Mouse (Mus musculus): ENCODE data around the gene Zfp524. TPM values are rescaled to one million over a fixed set of nuclear protein-coding genes. Genes with fewer than 3 reads are reported as not detected.
A peak's percentile ranks its signal among the peaks of the same experiment; 100 is the strongest.

Zfp524 gene
- polyA plus RNA-seq, 2 experiments, result 8.9 to 9.5 TPM

DNA sequence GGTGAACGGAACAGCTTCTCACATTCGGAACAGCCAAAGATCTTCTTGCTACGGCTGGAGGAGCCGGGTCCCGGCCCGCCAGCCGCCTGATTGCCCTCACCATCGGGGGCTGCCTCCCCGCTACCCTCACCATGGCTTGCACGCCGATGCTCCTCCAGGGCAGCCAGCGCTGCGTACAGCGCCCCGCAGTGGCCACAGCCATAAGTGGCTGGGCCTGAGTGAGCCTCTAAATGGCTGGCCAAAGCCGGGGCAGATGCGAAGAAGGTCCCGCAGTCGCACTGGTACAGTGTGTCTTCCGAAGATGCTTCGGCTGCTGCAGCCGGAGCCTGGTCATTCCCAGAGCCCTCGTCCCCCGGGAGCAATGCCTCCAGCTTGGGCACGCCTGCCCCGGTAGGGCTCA, 6.0 kb upstream of the Zfp524 start:
- H3K27ac ChIP-seq, result no peak overlapping the region
- H3K27me3 ChIP-seq (ENCODE audit: control insufficient read depth, insufficient read depth, low read length), result no peaks in the 10 kb centered on the region
- DNase-seq (ENCODE audit: low read depth in 3 of 3, low spot score in 3 of 3), result no peak
- no peak overlapping the region for H3K4me3 ChIP-seq (ENCODE audit: insufficient read depth in 1 of 2, low read depth in 2 of 2, low read length in 2 of 2)
- no peak for ATAC-seq (ENCODE audit: insufficient read depth)
- 88% methylated on average over 26 of the region's 26 CpGs for WGBS (ENCODE audit: insufficient replicate concordance)
- TF ChIP-seq CTCF (IDR thresholded peaks at IDR 0.05; ENCODE audit: low read depth) (peak; percentile 30; the same call in 1 of the 2 replicates), EP300 (IDR thresholded peaks at IDR 0.05; ENCODE audit: low read depth) (no peak)
- H3K36me3 ChIP-seq (replicated peaks; ENCODE audit: control insufficient read depth, insufficient read depth, low read depth), result peaks cover 52% of the 10 kb centered on the region
- no peak overlapping the region for H3K4me2 ChIP-seq (ENCODE audit: low read depth)
- no peaks in the 10 kb centered on the region for H3K9me3 ChIP-seq (ENCODE audit: control insufficient read depth, low read length)
- peaks cover 2% of the 10 kb centered on the region in 2 experiments; a peak in 3 of 4 replicates for H3K4me1 ChIP-seq (replicated peaks; ENCODE audit: control insufficient read depth in 2 of 2, insufficient read depth in 2 of 2, low read length in 1 of 2)
- H3K9ac ChIP-seq (replicated peaks), result no peak overlapping the region

DNA sequence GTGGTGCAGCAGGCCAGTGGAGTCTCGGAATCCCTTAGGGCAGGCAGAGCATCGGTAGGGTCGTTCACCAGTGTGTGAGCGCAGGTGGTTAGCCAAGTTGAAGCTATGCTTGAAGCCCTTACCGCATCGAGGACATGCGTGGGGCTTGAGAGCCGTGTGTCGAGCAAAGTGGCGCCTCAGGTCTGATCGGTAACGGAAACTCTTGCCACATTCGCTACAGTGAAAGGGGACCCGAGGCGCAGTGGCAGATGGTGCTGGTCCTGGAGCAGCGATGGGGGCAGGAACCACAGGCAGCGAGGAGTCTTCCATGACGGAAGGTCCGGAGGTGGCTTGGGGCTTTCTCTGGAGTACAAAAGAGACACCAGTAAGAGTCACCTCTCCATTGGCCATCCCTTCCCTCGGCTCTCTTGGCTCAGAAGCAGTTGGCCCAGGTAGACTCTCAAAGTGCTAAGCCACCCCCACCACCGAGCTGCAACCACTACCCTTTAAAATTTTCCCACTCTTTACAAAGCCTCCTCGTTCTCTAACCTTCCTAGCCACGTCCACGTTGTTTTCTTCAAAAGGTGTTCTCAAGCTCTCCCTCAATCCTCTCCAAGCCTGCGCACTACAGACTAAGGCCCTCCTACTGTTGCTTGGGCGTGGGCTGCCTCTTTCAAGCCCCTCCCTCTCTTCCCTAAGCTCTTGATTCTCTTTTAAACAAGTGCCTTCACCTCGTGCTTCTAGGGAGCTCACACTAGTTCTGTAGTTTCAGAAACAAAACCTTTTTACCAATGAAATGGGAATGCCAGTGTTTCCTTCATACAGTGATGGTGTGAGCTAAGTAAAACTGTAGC, 1.3 kb upstream of the Zfp524 start:
- DNase-seq (ENCODE audit: low read depth in 3 of 3, low spot score in 3 of 3) (no peak), ATAC-seq (ENCODE audit: insufficient read depth) (no peak)
- Histone ChIP-seq H3K27me3 (ENCODE audit: control insufficient read depth, insufficient read depth, low read length) (no peaks in the 10 kb centered on the region), H3K4me2 (ENCODE audit: low read depth) (peak overlapping the region; percentile 82), H3K27ac (peak overlapping the region; percentile 6; the same call in 1 of the 2 replicates), H3K4me3 (ENCODE audit: insufficient read depth in 1 of 2, low read depth in 2 of 2, low read length in 2 of 2) (peak overlapping the region; percentile 10 to 16; a peak in 2 of 4 replicates), H3K9ac (replicated peaks) (no peak overlapping the region), H3K4me1 (replicated peaks; ENCODE audit: control insufficient read depth in 2 of 2, insufficient read depth in 2 of 2, low read length in 1 of 2) (peaks cover 8 to 12% of the 10 kb centered on the region in 2 experiments), H3K9me3 (ENCODE audit: control insufficient read depth, low read length) (no peaks in the 10 kb centered on the region; the same call in 1 of the 2 replicates), H3K36me3 (replicated peaks; ENCODE audit: control insufficient read depth, insufficient read depth, low read depth) (peaks cover 52% of the 10 kb centered on the region)
- WGBS (ENCODE audit: insufficient replicate concordance), result 80% methylated on average over 27 of the region's 27 CpGs
- TF ChIP-seq EP300 (IDR thresholded peaks at IDR 0.05; ENCODE audit: low read depth), result no peak
- TF ChIP-seq CTCF (IDR thresholded peaks at IDR 0.05; ENCODE audit: low read depth), result no peak

- peak; percentile 82 to 91 (median 84) for DNase-seq (ENCODE audit: low read depth in 3 of 3, low spot score in 3 of 3)
- Histone ChIP-seq H3K4me1 (replicated peaks; ENCODE audit: control insufficient read depth in 2 of 2, insufficient read depth in 2 of 2, low read length in 1 of 2) (peaks cover 12 to 13% of the 10 kb centered on the region in 2 experiments), H3K27ac (peak within 1 kb of the TSS; percentile 96), H3K4me3 (ENCODE audit: insufficient read depth in 1 of 2, low read depth in 2 of 2, low read length in 2 of 2) (peak within 1 kb of the TSS; percentile 94 to 96), H3K4me2 (ENCODE audit: low read depth) (peak within 1 kb of the TSS; percentile 82), H3K27me3 (ENCODE audit: control insufficient read depth, insufficient read depth, low read length) (no peaks in the 10 kb centered on the region), H3K36me3 (replicated peaks; ENCODE audit: control insufficient read depth, insufficient read depth, low read depth) (peaks cover 28% of the 10 kb centered on the region), H3K9me3 (ENCODE audit: control insufficient read depth, low read length) (no peaks in the 10 kb centered on the region; the same call in 1 of the 2 replicates), H3K9ac (replicated peaks) (peak within 1 kb of the TSS; percentile 97)
- WGBS (ENCODE audit: insufficient replicate concordance), result under 1% methylated on average over 71 of the region's 76 CpGs
- peak; percentile 76 for ATAC-seq (ENCODE audit: insufficient read depth)
- no peak for TF ChIP-seq CTCF (IDR thresholded peaks at IDR 0.05; ENCODE audit: low read depth)
- peak; percentile 45; the same call in 1 of the 2 replicates for TF ChIP-seq EP300 (IDR thresholded peaks at IDR 0.05; ENCODE audit: low read depth)
These were observed 1.1 kb downstream of the Zfp524 start, which contains the start of gene Gm44973 for GRCm38 (mm10) chr7:5015118-5016001. Gene Gm44973 (plus strand): TSS chr7:5015496.

DNA sequence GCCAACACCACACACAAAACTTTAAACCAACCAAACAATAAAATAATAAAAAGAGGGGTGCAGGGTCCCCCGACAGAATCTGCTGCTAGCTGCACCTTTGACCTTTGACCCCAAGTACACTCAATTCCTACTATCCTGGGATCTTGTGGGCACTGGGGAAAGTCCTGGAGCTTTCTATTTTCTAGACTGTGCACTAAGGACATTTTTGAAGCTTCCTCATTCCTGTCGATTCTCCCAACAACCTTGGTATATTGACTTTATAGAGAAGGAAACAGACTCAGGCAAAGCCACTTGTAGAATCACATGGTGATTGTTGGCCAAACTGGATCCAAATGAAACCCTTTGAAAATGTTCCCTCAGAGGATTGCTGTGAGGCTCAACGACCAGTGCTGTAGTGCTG, 1.8 kb downstream of the Zfp524 start:
- Histone ChIP-seq H3K4me1 (replicated peaks; ENCODE audit: control insufficient read depth in 2 of 2, insufficient read depth in 2 of 2, low read length in 1 of 2) (peaks cover 13% of the 10 kb centered on the region in 2 experiments), H3K36me3 (replicated peaks; ENCODE audit: control insufficient read depth, insufficient read depth, low read depth) (peaks cover 21% of the 10 kb centered on the region), H3K4me2 (ENCODE audit: low read depth) (peak overlapping the region; percentile 82), H3K9ac (replicated peaks) (peak overlapping the region; percentile 97), H3K27me3 (ENCODE audit: control insufficient read depth, insufficient read depth, low read length) (no peaks in the 10 kb centered on the region), H3K4me3 (ENCODE audit: insufficient read depth in 1 of 2, low read depth in 2 of 2, low read length in 2 of 2) (peak overlapping the region; percentile 94 to 96), H3K9me3 (ENCODE audit: control insufficient read depth, low read length) (no peaks in the 10 kb centered on the region; the same call in 1 of the 2 replicates), H3K27ac (peak overlapping the region; percentile 96)
- ATAC-seq (ENCODE audit: insufficient read depth) (no peak), DNase-seq (ENCODE audit: low read depth in 3 of 3, low spot score in 3 of 3) (no peak)
- WGBS (ENCODE audit: insufficient replicate concordance), result 37% methylated on average over 3 of the region's 3 CpGs
- TF ChIP-seq EP300 (IDR thresholded peaks at IDR 0.05; ENCODE audit: low read depth) (no peak), CTCF (IDR thresholded peaks at IDR 0.05; ENCODE audit: low read depth) (no peak)

Data from liver, embryonic 14.5 days (tissue).